Mouse (Mus musculus) limb, embryonic 10.5 days (tissue): ENCODE results near the gene Olfr1382. TPM values are rescaled to one million over a fixed set of nuclear protein-coding genes. Genes with fewer than 3 reads are reported as not detected.
"Not testable (repeated sequence)": the region's sequence is repeated elsewhere in the genome, so short reads cannot be mapped to it uniquely, and the experiment has no call there.

ENCODE experiments used
- DNase-seq: peaks from one replicate; pipeline ENCODE4 v3.0.0-alpha.2; 2017; ENCODE audit warnings: low spot score
- H3K27ac ChIP-seq: fragments of 300-500 bp; sonication (generic); 2 replicates; pipeline ENCODE4 v1.5.1; 2016; ENCODE audit warnings: mild to moderate bottlenecking
- H3K27me3 ChIP-seq: fragments of 300-500 bp; sonication (generic); 2 replicates; pipeline ENCODE4 v1.6.1; 2016; ENCODE audit warnings: low read depth, mild to moderate bottlenecking; ENCODE audit not compliant: poor library complexity, severe bottlenecking
- H3K36me3 ChIP-seq: fragments of 300-500 bp; sonication (generic); 2 replicates; pipeline ENCODE4 v1.6.1; 2016; ENCODE audit warnings: mild to moderate bottlenecking, moderate library complexity
- H3K4me1 ChIP-seq: fragments of 300-500 bp; sonication (generic); 2 replicates; pipeline ENCODE4 v1.6.1; 2016
- H3K4me3 ChIP-seq: fragments of 300-500 bp; sonication (generic); 2 replicates; pipeline ENCODE4 v1.5.1; 2016; ENCODE audit warnings: mild to moderate bottlenecking, moderate library complexity
- H3K9me3 ChIP-seq: fragments of 300-500 bp; sonication (generic); replicated peaks from 2 replicates; pipeline ENCODE4 v1.6.1; 2016; ENCODE audit warnings: mild to moderate bottlenecking
- WGBS: fragments of 180-500 bp; shearing (Covaris S2); methylation state at CpG from one replicate; pipeline ENCODE4 v1.1.7; 2016; 5-methylcytosine and 5-hydroxymethylcytosine counted together
- polyA plus RNA-seq: library from polyadenylated mRNA; unstranded; fragments of >200 nt; fragmentation: Nextera tagmentation; extraction: Ambion mirVana; gene quantifications from 2 replicates; pipeline ENCODE4 v1.2.1, GENCODE M21; 2016

Gene Olfr1382
- polyA plus RNA-seq: not detected in 2 replicates

- DNase-seq: no peak
- H3K27me3 ChIP-seq: no peaks in the 10 kb centered on the region
- WGBS: 79% methylated on average over 3 of the region's 3 CpGs
- no peak within 1 kb of the TSS for H3K4me3 ChIP-seq
- no peaks in the 10 kb centered on the region for H3K4me1 ChIP-seq
- no peaks in the 10 kb centered on the region for H3K9me3 ChIP-seq
- no peak within 1 kb of the TSS for H3K27ac ChIP-seq
- H3K36me3 ChIP-seq: no peaks in the 10 kb centered on the region
Observed at GRCm38 (mm10) chr11:49527947-49528346, at the start of gene Olfr1382. Gene Olfr1382 (plus strand): TSS chr11:49528247.

GRCm38 (mm10) chr11:49485973-49486372 is 42.1 kb upstream of the Olfr1382 start:
- 28% methylated on average over 4 of the region's 4 CpGs for WGBS
- no peaks in the 10 kb centered on the region for H3K36me3 ChIP-seq
- no peak overlapping the region for H3K27ac ChIP-seq
- H3K4me3 ChIP-seq: no peak overlapping the region
- H3K4me1 ChIP-seq: no peaks in the 10 kb centered on the region
- H3K9me3 ChIP-seq: no peaks in the 10 kb centered on the region
- no peak for DNase-seq
- H3K27me3 ChIP-seq: no peaks in the 10 kb centered on the region

- not testable (repeated sequence) for H3K9me3 ChIP-seq, H3K27ac ChIP-seq, H3K4me1 ChIP-seq, H3K27me3 ChIP-seq, H3K36me3 ChIP-seq, H3K4me3 ChIP-seq, DNase-seq
- 74% methylated on average over 1 of the region's 1 CpGs for WGBS
Observed at GRCm38 (mm10) chr11:49488770-49489169, 39.3 kb upstream of the Olfr1382 start, which contains the start of gene Olfr1385. Gene Olfr1385 (plus strand): TSS chr11:49489070.

GRCm38 (mm10) chr11:49518086-49518485 is 10.0 kb upstream of the Olfr1382 start:
- Histone ChIP-seq H3K9me3 (no peaks in the 10 kb centered on the region), H3K4me3 (no peak overlapping the region), H3K36me3 (no peaks in the 10 kb centered on the region), H3K4me1 (no peaks in the 10 kb centered on the region), H3K27me3 (no peaks in the 10 kb centered on the region), H3K27ac (no peak overlapping the region)
- no peak for DNase-seq
- WGBS: 82% methylated on average over 5 of the region's 5 CpGs

- H3K27ac ChIP-seq: no peak within 1 kb of the TSS
Observed at GRCm38 (mm10) chr11:49519348-49519747, 8.7 kb upstream of the Olfr1382 start, which contains the start of gene Olfr1383. Gene Olfr1383 (plus strand): TSS chr11:49519648.

GRCm38 (mm10) chr11:49532761-49533160 is 4.7 kb downstream of the Olfr1382 start:
- Histone ChIP-seq H3K4me1 (no peaks in the 10 kb centered on the region), H3K27ac (no peak overlapping the region), H3K4me3 (no peak overlapping the region), H3K9me3 (no peaks in the 10 kb centered on the region), H3K27me3 (no peaks in the 10 kb centered on the region), H3K36me3 (no peaks in the 10 kb centered on the region)
- DNase-seq: no peak

More at GRCm38 (mm10) chr11:49519348-49519747, 8.7 kb upstream of the Olfr1382 start, which contains the start of gene Olfr1383:
- DNase-seq: no peak
- no peaks in the 10 kb centered on the region for H3K27me3 ChIP-seq
- no peaks in the 10 kb centered on the region for H3K4me1 ChIP-seq
- no peaks in the 10 kb centered on the region for H3K36me3 ChIP-seq
- no peaks in the 10 kb centered on the region for H3K9me3 ChIP-seq
- no peak within 1 kb of the TSS for H3K4me3 ChIP-seq

GRCm38 (mm10) chr11:49536631-49537030 is 8.6 kb downstream of the Olfr1382 start:
- not testable (repeated sequence) for DNase-seq, H3K4me3 ChIP-seq, H3K27me3 ChIP-seq, H3K36me3 ChIP-seq, H3K27ac ChIP-seq, H3K4me1 ChIP-seq, H3K9me3 ChIP-seq
- 84% methylated on average over 2 of the region's 2 CpGs for WGBS

GRCm38 (mm10) chr11:49543149-49543548 is 15.1 kb downstream of the Olfr1382 start, which contains the start of gene Olfr1381:
Gene Olfr1381 (plus strand): TSS chr11:49543449.
- H3K4me3 ChIP-seq, H3K27ac ChIP-seq, H3K27me3 ChIP-seq, H3K4me1 ChIP-seq, H3K36me3 ChIP-seq, H3K9me3 ChIP-seq, DNase-seq: not testable (repeated sequence)
- 82% methylated on average over 3 of the region's 3 CpGs for WGBS

- not testable (repeated sequence) for H3K36me3 ChIP-seq, H3K27me3 ChIP-seq, H3K4me3 ChIP-seq, H3K4me1 ChIP-seq, H3K9me3 ChIP-seq, H3K27ac ChIP-seq, DNase-seq
- 85% methylated on average over 3 of the region's 3 CpGs for WGBS
Observed at GRCm38 (mm10) chr11:49554033-49554432, 26.0 kb downstream of the Olfr1382 start.

GRCm38 (mm10) chr11:49556578-49556977 is 28.5 kb downstream of the Olfr1382 start, which contains the start of gene Olfr1380:
Gene Olfr1380 (plus strand): TSS chr11:49556878.
- WGBS: 80% methylated on average over 5 of the region's 5 CpGs

GRCm38 (mm10) chr11:49575054-49575453 is 47.0 kb downstream of the Olfr1382 start:
- H3K4me3 ChIP-seq, DNase-seq, H3K4me1 ChIP-seq, H3K27me3 ChIP-seq, H3K9me3 ChIP-seq, H3K36me3 ChIP-seq, H3K27ac ChIP-seq: not testable (repeated sequence)
- WGBS: 36% methylated on average over 2 of the region's 2 CpGs

More at GRCm38 (mm10) chr11:49556578-49556977, 28.5 kb downstream of the Olfr1382 start, which contains the start of gene Olfr1380:
- H3K27me3 ChIP-seq, H3K9me3 ChIP-seq, H3K36me3 ChIP-seq, H3K4me3 ChIP-seq, H3K27ac ChIP-seq, H3K4me1 ChIP-seq, DNase-seq: not testable (repeated sequence)

GRCm38 (mm10) chr11:49580452-49580851 is 52.4 kb downstream of the Olfr1382 start:
- not testable (repeated sequence) for H3K9me3 ChIP-seq, H3K4me3 ChIP-seq, H3K27ac ChIP-seq, DNase-seq, H3K36me3 ChIP-seq, H3K27me3 ChIP-seq, H3K4me1 ChIP-seq
- WGBS: 86% methylated on average over 8 of the region's 8 CpGs
